14 mouse cellular contexts compared by ENCODE assay signal in genomic region chr4:136451564-136451963, GRCm38 (mm10). TPM values are rescaled to one million over a fixed set of nuclear protein-coding genes. Genes with fewer than 3 reads are reported as not detected.
DNase-seq lines count a peak whose midpoint lies in the region; ATAC-seq and TF ChIP-seq lines count a peak whose summit lies in the region.
"Had no signal": no experiment of that assay in that cellular context is flagged by ENCODE, and none has a peak within 500 bp of the region (broad histone marks: within the 10 kb centered on the region; RNA-seq: fewer than 3 reads in every experiment).

No protein-coding gene starts in this region.

- H3K36me3 ChIP-seq in neural tube, embryonic 12.5 days, result no peaks in the 10 kb centered on the region
- no peaks in the 10 kb centered on the region for H3K36me3 ChIP-seq in liver, embryonic 13.5 days
- no peaks in the 10 kb centered on the region for H3K36me3 ChIP-seq in forebrain, postnatal 0 days (ENCODE audit: insufficient read depth)
- H3K36me3 ChIP-seq: hindbrain, embryonic 10.5 days had no signal

- no peak overlapping the region for H3K9ac ChIP-seq in neural tube, embryonic 12.5 days
- H3K9ac ChIP-seq in liver, embryonic 13.5 days, result no peak overlapping the region
- H3K9ac ChIP-seq in forebrain, postnatal 0 days, result no peak overlapping the region

- H3K27me3 ChIP-seq in neural tube, embryonic 12.5 days (replicated peaks), result no peaks in the 10 kb centered on the region
- no peaks in the 10 kb centered on the region for H3K27me3 ChIP-seq in liver, embryonic 13.5 days
- H3K27me3 ChIP-seq in forebrain, postnatal 0 days (ENCODE audit: insufficient read depth, low read length), result no peaks in the 10 kb centered on the region

- no peaks in the 10 kb centered on the region for H3K9me3 ChIP-seq in neural tube, embryonic 12.5 days
- no peaks in the 10 kb centered on the region for H3K9me3 ChIP-seq in liver, embryonic 13.5 days (replicated peaks)
- H3K9me3 ChIP-seq in forebrain, postnatal 0 days (ENCODE audit: low read length), result no peaks in the 10 kb centered on the region
- H3K9me3 ChIP-seq: hindbrain, embryonic 10.5 days had no signal

- no peak overlapping the region for H3K4me3 ChIP-seq in neural tube, embryonic 12.5 days
- H3K4me3 ChIP-seq in liver, embryonic 13.5 days (replicated peaks), result no peak overlapping the region
- no peak overlapping the region for H3K4me3 ChIP-seq in forebrain, postnatal 0 days (ENCODE audit: low read depth, low read length)
- H3K4me3 ChIP-seq in gastrocnemius, adult 2 months, result no peak overlapping the region
- H3K4me3 ChIP-seq: hindbrain, embryonic 10.5 days; myocyte had no signal

- no peak overlapping the region; the same call in 1 of the 2 replicates for H3K4me2 ChIP-seq in neural tube, embryonic 12.5 days (replicated peaks)
- no peak overlapping the region for H3K4me2 ChIP-seq in liver, embryonic 13.5 days
- no peak overlapping the region for H3K4me2 ChIP-seq in forebrain, postnatal 0 days (ENCODE audit: low read depth)

- H3K27ac ChIP-seq in neural tube, embryonic 12.5 days, result 0 out of 2 replicates have a peak overlapping the region, but pooled peaks have one; percentile 20
- H3K27ac ChIP-seq in liver, embryonic 13.5 days, result peak overlapping the region; percentile 48
- H3K27ac ChIP-seq in forebrain, postnatal 0 days (ENCODE audit: low read depth, low read length), result no peak overlapping the region
- no peak overlapping the region for H3K27ac ChIP-seq in gastrocnemius, adult 2 months
- H3K27ac ChIP-seq: hindbrain, embryonic 10.5 days had no signal

- no peak for DNase-seq in neural tube, embryonic 10.5 days (ENCODE audit: extremely low spot score, low spot score)
- peak; percentile 37 to 58 for DNase-seq in kidney, adult 8-10 months
- DNase-seq in liver, embryonic 13.5 days, result no peak
- no peak for DNase-seq in forebrain, postnatal 0 days
- DNase-seq in gastrocnemius, adult 2 months, result no peak
- DNase-seq in embryo, embryonic 9.5 days (ENCODE audit: extremely low spot score), result no peak
- DNase-seq: adrenal gland, postnatal 14 days; cerebellum, adult 18-20 months; layer of hippocampus, postnatal 36 days; lung, postnatal 14 days; right cerebral cortex, postnatal 14 days had no signal

- intact Hi-C loops in gastrocnemius, adult 2 months (cut with DNase I), result no loop called here

- H3K4me1 ChIP-seq in neural tube, embryonic 12.5 days, result peaks cover 9% of the 10 kb centered on the region
- H3K4me1 ChIP-seq in liver, embryonic 13.5 days (replicated peaks), result peaks cover 14% of the 10 kb centered on the region
- no peaks in the 10 kb centered on the region for H3K4me1 ChIP-seq in forebrain, postnatal 0 days (ENCODE audit: insufficient read depth)

- 7% methylated on average over 6 of the region's 6 CpGs for WGBS in neural tube, embryonic 12.5 days
- WGBS in liver, embryonic 13.5 days (ENCODE audit: insufficient replicate concordance), result 12% methylated on average over 6 of the region's 6 CpGs
- WGBS in forebrain, postnatal 0 days, result 27% methylated on average over 6 of the region's 6 CpGs

- no peak for ATAC-seq in neural tube, embryonic 12.5 days (ENCODE audit: low FRiP score, low read depth)
- ATAC-seq in liver, embryonic 13.5 days (ENCODE audit: low read depth), result peak; percentile 52; the same call in 1 of the 2 replicates
- no peak for ATAC-seq in forebrain, postnatal 0 days

- no peak for TF ChIP-seq CTCF in forebrain, postnatal 0 days (IDR thresholded peaks at IDR 0.05; ENCODE audit: low read depth)
- TF ChIP-seq CTCF in gastrocnemius, adult 2 months (IDR thresholded peaks at IDR 0.05), result no peak

RNA-seq across cellular contexts. Expression of gene 6030445D17Rik, which starts 10.5 kb away (rescaled TPM):
- polyA plus RNA-seq in neural tube, embryonic 12.5 days (2016; fragmentation: Nextera tagmentation; extraction: Ambion mirVana), result 0.32 TPM in 1 of 2 replicates, not detected in the other
- polyA plus RNA-seq in liver, embryonic 13.5 days (2015; fragmentation: Nextera tagmentation; extraction: Ambion mirVana), result 0.06 TPM in 1 of 2 replicates, not detected in the other
- total RNA-seq in forebrain, postnatal 0 days (2014; rRNA removed), result 0.23 and 0.29 TPM in 2 replicates
- 0.10 and 0.23 TPM in 2 replicates for polyA plus RNA-seq in forebrain, postnatal 0 days (2015; fragmentation: Nextera tagmentation; extraction: Ambion mirVana)
- under 1 TPM; 0.13 to 0.17 TPM for total RNA-seq in gastrocnemius, adult 2 months (2021)

RNA-seq across cellular contexts. Expression of gene Luzp1, which starts 18.0 kb away (rescaled TPM):
- 82.1 and 90.8 TPM in 2 replicates for polyA plus RNA-seq in neural tube, embryonic 12.5 days (2016; fragmentation: Nextera tagmentation; extraction: Ambion mirVana)
- polyA plus RNA-seq in liver, embryonic 13.5 days (2015; fragmentation: Nextera tagmentation; extraction: Ambion mirVana), result 17.3 and 19.3 TPM in 2 replicates
- total RNA-seq in forebrain, postnatal 0 days (2014; rRNA removed), result 11.6 and 20.8 TPM in 2 replicates
- polyA plus RNA-seq in forebrain, postnatal 0 days (2015; fragmentation: Nextera tagmentation; extraction: Ambion mirVana), result 34.8 and 50.0 TPM in 2 replicates
- 10 to 100 TPM; 10.8 to 16.0 TPM for total RNA-seq in gastrocnemius, adult 2 months (2021)

RNA-seq across cellular contexts. Expression of gene Htr1d, which starts 28.2 kb away (rescaled TPM):
- 0.31 and 0.58 TPM in 2 replicates for polyA plus RNA-seq in neural tube, embryonic 12.5 days (2016; fragmentation: Nextera tagmentation; extraction: Ambion mirVana)
- 0.15 TPM in 1 of 2 replicates, not detected in the other for polyA plus RNA-seq in liver, embryonic 13.5 days (2015; fragmentation: Nextera tagmentation; extraction: Ambion mirVana)
- 2.0 and 2.4 TPM in 2 replicates for total RNA-seq in forebrain, postnatal 0 days (2014; rRNA removed)
- polyA plus RNA-seq in forebrain, postnatal 0 days (2015; fragmentation: Nextera tagmentation; extraction: Ambion mirVana), result 2.4 and 3.1 TPM in 2 replicates
- not detected for total RNA-seq in gastrocnemius, adult 2 months (2021)
- total RNA-seq: adrenal gland, postnatal 14 days had no signal

Comparison
In these comparisons a context has a peak if more than half of its experiments do, and no peak if none do; other contexts are left out.
1. H3K27ac ChIP-seq: peak in neural tube, embryonic 12.5 days (single experiment) and liver, embryonic 13.5 days (single experiment); none in forebrain, postnatal 0 days (single experiment) and gastrocnemius, adult 2 months (single experiment).
2. DNase-seq: peak in kidney, adult 8-10 months (2 of 2); none in neural tube, embryonic 10.5 days (single experiment), liver, embryonic 13.5 days (single experiment), forebrain, postnatal 0 days (single experiment), gastrocnemius, adult 2 months (single experiment) and embryo, embryonic 9.5 days (single experiment).